ENCODE assay signal across 12 mouse cellular contexts in genomic region chr8:117422343-117422742, GRCm38 (mm10).
A peak's percentile ranks its signal among the peaks of the same experiment; 100 is the strongest.
DNase-seq lines count a peak whose midpoint lies in the region; ATAC-seq lines count a peak whose summit lies in the region.
"Had no signal": no experiment of that assay in that cellular context is flagged by ENCODE, and none has a peak within 500 bp of the region (broad histone marks: within the 10 kb centered on the region; RNA-seq: fewer than 3 reads in every experiment).

No protein-coding gene starts in this region.

- H3K27ac ChIP-seq in heart, embryonic 14.5 days (replicated peaks in 1 of 2; ENCODE audit: control insufficient read depth in 1 of 2, insufficient read depth in 1 of 2, low read depth in 2 of 2, low read length in 2 of 2), result peak overlapping the region in 1 of 2 experiments; percentile 85; a peak in 2 of 4 replicates
- H3K27ac ChIP-seq in midbrain, embryonic 16.5 days (ENCODE audit: low read length), result peak overlapping the region; percentile 69; the same call in 1 of the 2 replicates
- H3K27ac ChIP-seq in midbrain, embryonic 14.5 days (replicated peaks; ENCODE audit: low read depth, low read length), result no peak overlapping the region
- H3K27ac ChIP-seq: liver, embryonic 13.5 days; macrophage had no signal

- no peaks in the 10 kb centered on the region for H3K9me3 ChIP-seq in heart, embryonic 14.5 days (ENCODE audit: control insufficient read depth, low read length)
- H3K9me3 ChIP-seq in midbrain, embryonic 16.5 days (replicated peaks; ENCODE audit: control insufficient read depth, low read length, poor library complexity, severe bottlenecking), result no peaks in the 10 kb centered on the region
- no peaks in the 10 kb centered on the region for H3K9me3 ChIP-seq in midbrain, embryonic 14.5 days (ENCODE audit: control insufficient read depth, low read length)
- H3K9me3 ChIP-seq: liver, embryonic 13.5 days had no signal

- 73% methylated on average over 6 of the region's 6 CpGs for WGBS in heart, embryonic 14.5 days
- WGBS in midbrain, embryonic 16.5 days, result 77% methylated on average over 6 of the region's 6 CpGs
- WGBS in midbrain, embryonic 14.5 days, result 90% methylated on average over 6 of the region's 6 CpGs

- H3K36me3 ChIP-seq in heart, embryonic 14.5 days (ENCODE audit: control insufficient read depth, insufficient read depth, low read length), result peaks cover 23% of the 10 kb centered on the region
- H3K36me3 ChIP-seq in midbrain, embryonic 16.5 days (ENCODE audit: control insufficient read depth, insufficient read depth, low read length), result peaks cover 23% of the 10 kb centered on the region
- H3K36me3 ChIP-seq in midbrain, embryonic 14.5 days (ENCODE audit: control insufficient read depth, insufficient read depth, low read length), result peaks cover 35% of the 10 kb centered on the region

- no peak for ATAC-seq in heart, embryonic 14.5 days (ENCODE audit: insufficient number of reproducible peaks, insufficient read depth, low FRiP score, low read depth)
- no peak for ATAC-seq in midbrain, embryonic 16.5 days
- no peak for ATAC-seq in midbrain, embryonic 14.5 days (ENCODE audit: low FRiP score, low TSS enrichment)
- ATAC-seq: intestine, postnatal 0 days had no signal

- H3K4me3 ChIP-seq in heart, embryonic 14.5 days (ENCODE audit: control insufficient read depth in 1 of 2, insufficient read depth in 1 of 2, low read depth in 1 of 2, low read length in 2 of 2), result no peak overlapping the region
- H3K4me3 ChIP-seq in midbrain, embryonic 16.5 days (ENCODE audit: low read depth, low read length), result no peak overlapping the region
- H3K4me3 ChIP-seq in midbrain, embryonic 14.5 days (replicated peaks; ENCODE audit: low read depth, low read length), result no peak overlapping the region
- H3K4me3 ChIP-seq: liver, embryonic 13.5 days had no signal

- H3K4me1 ChIP-seq in heart, embryonic 14.5 days (ENCODE audit: control insufficient read depth in 2 of 2, insufficient read depth in 2 of 2, low read length in 2 of 2), result peaks cover 23 to 28% of the 10 kb centered on the region in 2 experiments
- H3K4me1 ChIP-seq in midbrain, embryonic 16.5 days (ENCODE audit: control insufficient read depth, insufficient read depth, low read length), result 0 out of 2 replicates have a peak, but pooled peaks cover 2% of the 10 kb centered on the region
- no peaks in the 10 kb centered on the region for H3K4me1 ChIP-seq in midbrain, embryonic 14.5 days (ENCODE audit: control insufficient read depth, insufficient read depth, low read length)

- peak overlapping the region; percentile 41; the same call in 1 of the 2 replicates for H3K9ac ChIP-seq in heart, embryonic 14.5 days (ENCODE audit: low read length)
- H3K9ac ChIP-seq in midbrain, embryonic 16.5 days (ENCODE audit: low read depth, low read length), result no peak overlapping the region
- no peak overlapping the region for H3K9ac ChIP-seq in midbrain, embryonic 14.5 days (replicated peaks; ENCODE audit: low read length)
- H3K9ac ChIP-seq: liver, embryonic 13.5 days had no signal

- peak; percentile 36 for DNase-seq in cerebellum, adult 11-12 months
- no peak for DNase-seq in cerebellum, adult 11 months
- no peak for DNase-seq in heart, postnatal 4 days
- no peak for DNase-seq in midbrain, embryonic 14.5 days
- peak; percentile 50 to 59 for DNase-seq in right cerebral cortex, postnatal 36 days (ENCODE audit: low spot score in 2 of 2)
- DNase-seq in adrenal gland, postnatal 14 days, result no peak
- DNase-seq: liver, embryonic 13.5 days; thymus, postnatal 36 days had no signal

- H3K27me3 ChIP-seq in heart, embryonic 14.5 days (ENCODE audit: control insufficient read depth, insufficient read depth, low read length), result no peaks in the 10 kb centered on the region
- H3K27me3 ChIP-seq in midbrain, embryonic 16.5 days (ENCODE audit: control insufficient read depth, insufficient read depth, low read depth, low read length), result no peaks in the 10 kb centered on the region
- H3K27me3 ChIP-seq in midbrain, embryonic 14.5 days (ENCODE audit: control insufficient read depth, insufficient read depth, low read length), result no peaks in the 10 kb centered on the region
- H3K27me3 ChIP-seq: liver, embryonic 13.5 days had no signal

- H3K4me2 ChIP-seq in heart, embryonic 14.5 days (ENCODE audit: low read length), result peak overlapping the region; percentile 52
- H3K4me2 ChIP-seq in midbrain, embryonic 16.5 days (ENCODE audit: low read length), result no peak overlapping the region
- no peak overlapping the region for H3K4me2 ChIP-seq in midbrain, embryonic 14.5 days (ENCODE audit: low read length)
- H3K4me2 ChIP-seq: liver, embryonic 13.5 days had no signal

Comparison
In these comparisons a context has a peak if more than half of its experiments do, and no peak if none do; other contexts are left out.
1. DNase-seq: peak in cerebellum, adult 11-12 months (single experiment) and right cerebral cortex, postnatal 36 days (2 of 2); none in cerebellum, adult 11 months (single experiment), heart, postnatal 4 days (single experiment), midbrain, embryonic 14.5 days (single experiment) and adrenal gland, postnatal 14 days (single experiment).